Mouse (Mus musculus) layer of hippocampus, adult 9-10 months (tissue): Measurements from ENCODE around the gene 4933402E13Rik.

Experiments used
- DNase-seq: peaks from one replicate; pipeline ENCODE4 v3.0.0; 2022; ENCODE audit warnings: low spot score

4933402E13Rik gene

DNA sequence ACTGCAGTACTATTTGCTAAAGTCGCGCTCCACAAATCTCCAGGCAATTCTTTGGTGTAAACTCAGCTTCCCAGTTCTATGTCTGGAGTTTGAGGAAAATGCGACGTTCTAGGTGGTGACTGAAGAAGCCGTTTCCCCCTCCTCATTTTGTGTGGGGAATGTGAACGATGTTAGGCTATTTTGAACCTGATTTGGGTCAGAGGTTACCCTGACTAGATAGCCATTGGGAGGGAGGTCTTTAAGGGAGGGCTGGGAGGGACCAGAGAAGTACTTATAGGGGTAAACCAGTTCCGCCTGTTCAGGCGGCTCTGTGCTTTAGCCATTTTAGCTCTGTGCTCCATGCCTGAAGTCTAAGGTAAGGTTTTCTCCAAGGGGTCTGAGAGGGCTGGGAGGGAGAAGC lies at the start of gene 4933402E13Rik:
Gene 4933402E13Rik (plus strand): TSS at position 301 of the 400 bp plus-strand sequence.
- DNase-seq: no peak
